ENCODE assay signal across 8 mouse cellular contexts in the genomic region with DNA sequence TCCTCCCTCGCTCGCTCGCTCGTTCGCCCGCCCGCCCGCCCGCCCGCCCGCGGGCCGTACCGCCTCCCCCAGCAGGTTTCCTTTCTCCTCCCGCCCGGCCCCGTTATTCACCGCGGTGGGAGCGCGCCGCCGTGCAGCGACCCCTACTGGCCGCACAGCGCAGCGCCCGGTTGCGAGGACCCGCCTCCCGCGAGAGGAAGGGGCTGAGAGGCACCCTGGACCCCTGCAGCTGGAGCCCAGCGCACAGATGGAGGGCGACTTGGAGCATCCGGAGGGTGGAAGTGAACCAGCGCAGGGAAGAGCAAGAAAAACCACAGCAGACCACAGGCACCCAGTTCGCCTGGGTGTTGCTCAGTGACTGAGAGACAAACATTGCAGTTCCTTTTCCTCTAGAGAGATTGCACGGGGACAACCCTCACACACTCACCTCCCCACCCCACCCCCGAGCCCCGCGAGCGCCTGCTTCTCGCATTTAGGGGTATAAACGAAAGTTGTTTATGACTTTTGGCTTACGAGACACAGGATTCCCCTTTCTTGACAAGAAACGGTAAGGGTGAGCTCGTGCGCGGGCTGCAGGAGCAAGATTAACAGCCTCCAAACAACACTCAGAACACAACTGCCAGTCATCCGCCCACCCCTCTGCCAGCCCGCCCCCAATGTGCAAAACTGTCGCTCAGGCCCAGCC. TPM values are rescaled to one million over a fixed set of nuclear protein-coding genes. Genes with fewer than 3 reads are reported as not detected.
A peak's percentile ranks its signal among the peaks of the same experiment; 100 is the strongest.
DNase-seq lines count a peak whose midpoint lies in the region; ATAC-seq lines count a peak whose summit lies in the region.

No protein-coding gene starts in this region.

- H3K9me3 ChIP-seq in intestine, embryonic 15.5 days, result no peaks in the 10 kb centered on the region
- H3K9me3 ChIP-seq in limb, embryonic 13.5 days, result no peaks in the 10 kb centered on the region
- no peaks in the 10 kb centered on the region for H3K9me3 ChIP-seq in midbrain, embryonic 14.5 days (ENCODE audit: control insufficient read depth, low read length)

- peak overlapping the region; percentile 81 for H3K27ac ChIP-seq in intestine, embryonic 15.5 days
- H3K27ac ChIP-seq in limb, embryonic 13.5 days, result peak overlapping the region; percentile 72
- H3K27ac ChIP-seq in midbrain, embryonic 14.5 days (replicated peaks; ENCODE audit: low read depth, low read length), result peak overlapping the region; percentile 26; the same call in 1 of the 2 replicates

- no peaks in the 10 kb centered on the region for H3K27me3 ChIP-seq in intestine, embryonic 15.5 days (replicated peaks)
- 0 out of 2 replicates have a peak, but pooled peaks cover 5% of the 10 kb centered on the region for H3K27me3 ChIP-seq in limb, embryonic 13.5 days
- no peaks in the 10 kb centered on the region for H3K27me3 ChIP-seq in midbrain, embryonic 14.5 days (ENCODE audit: control insufficient read depth, insufficient read depth, low read length)

- peak; percentile 86 for ATAC-seq in intestine, embryonic 15.5 days
- peak; percentile 91 for ATAC-seq in limb, embryonic 13.5 days (ENCODE audit: low FRiP score, low read depth)
- ATAC-seq in midbrain, embryonic 14.5 days (ENCODE audit: low FRiP score, low TSS enrichment), result peak; percentile 89

- DNase-seq in layer of hippocampus, adult 11-12 months (ENCODE audit: low spot score), result peak; percentile 63
- no peak for DNase-seq in layer of hippocampus, adult 9-10 months (ENCODE audit: low spot score)
- DNase-seq in embryo, embryonic 11.5 days (ENCODE audit: low read depth, low spot score), result peak; percentile 70
- peak; percentile 79 to 83 for DNase-seq in gastrocnemius, postnatal 4 days (ENCODE audit: low spot score in 2 of 2)
- DNase-seq in midbrain, embryonic 14.5 days, result peak; percentile 89
- peak; percentile 69 to 77 for DNase-seq in spleen, adult 18-20 months

- peak overlapping the region; percentile 95 for H3K4me2 ChIP-seq in intestine, embryonic 15.5 days (replicated peaks)
- H3K4me2 ChIP-seq in limb, embryonic 13.5 days (replicated peaks), result peak overlapping the region; percentile 87
- peak overlapping the region; percentile 95 for H3K4me2 ChIP-seq in midbrain, embryonic 14.5 days (ENCODE audit: low read length)

- H3K36me3 ChIP-seq in intestine, embryonic 15.5 days, result no peaks in the 10 kb centered on the region
- no peaks in the 10 kb centered on the region for H3K36me3 ChIP-seq in limb, embryonic 13.5 days
- H3K36me3 ChIP-seq in midbrain, embryonic 14.5 days (ENCODE audit: control insufficient read depth, insufficient read depth, low read length), result no peaks in the 10 kb centered on the region

- WGBS in intestine, embryonic 15.5 days, result under 1% methylated on average over 36 of the region's 52 CpGs
- under 1% methylated on average over 33 of the region's 52 CpGs for WGBS in limb, embryonic 13.5 days
- WGBS in midbrain, embryonic 14.5 days, result 1% methylated on average over 48 of the region's 52 CpGs

- H3K4me3 ChIP-seq in intestine, embryonic 15.5 days (replicated peaks), result peak overlapping the region; percentile 80
- H3K4me3 ChIP-seq in limb, embryonic 13.5 days, result peak overlapping the region; percentile 82
- H3K4me3 ChIP-seq in midbrain, embryonic 14.5 days (replicated peaks; ENCODE audit: low read depth, low read length), result peak overlapping the region; percentile 65

- peak overlapping the region; percentile 83 for H3K9ac ChIP-seq in intestine, embryonic 15.5 days
- H3K9ac ChIP-seq in limb, embryonic 13.5 days, result peak overlapping the region; percentile 84
- H3K9ac ChIP-seq in midbrain, embryonic 14.5 days (replicated peaks; ENCODE audit: low read length), result peak overlapping the region; percentile 66

- H3K4me1 ChIP-seq in intestine, embryonic 15.5 days (replicated peaks), result peaks cover 12% of the 10 kb centered on the region; the same call in 1 of the 2 replicates
- H3K4me1 ChIP-seq in limb, embryonic 13.5 days, result peaks cover 19% of the 10 kb centered on the region
- peaks cover 17% of the 10 kb centered on the region for H3K4me1 ChIP-seq in midbrain, embryonic 14.5 days (ENCODE audit: control insufficient read depth, insufficient read depth, low read length)

RNA-seq across cellular contexts. Expression of gene Iqgap2, which starts 0.3 kb away (rescaled TPM):
- 10 to 100 TPM; 10.2 to 11.5 TPM for total RNA-seq in gastrocnemius, postnatal 4 days (2021)
- 27.3 and 28.6 TPM in 2 replicates for polyA plus RNA-seq in intestine, embryonic 15.5 days (2015; fragmentation: Nextera tagmentation; extraction: Ambion mirVana)
- 12.6 and 13.6 TPM in 2 replicates for polyA plus RNA-seq in limb, embryonic 13.5 days (2015; fragmentation: Nextera tagmentation; extraction: Ambion mirVana)
- polyA plus RNA-seq in midbrain, embryonic 14.5 days (2014; fragmentation: Nextera tagmentation; extraction: Ambion mirVana), result 2.6 and 4.8 TPM in 2 replicates

Comparison
In these comparisons a context has a peak if more than half of its experiments do, and no peak if none do; other contexts are left out.
1. H3K27ac ChIP-seq: peak in every context shown above with its lines; median percentile 81 in intestine, embryonic 15.5 days; 72 in limb, embryonic 13.5 days; 26 in midbrain, embryonic 14.5 days.